Mouse (Mus musculus) MEL (cell line): ENCODE data around the gene Rnf157.

Experiments used
- CTCF ChIP-seq, 3 experiments: IDR thresholded peaks in 2 of 3; conservative IDR thresholded peaks in 1 of 3; 2 replicates each; pipeline ENCODE4 v1.5.1; 2011 to 2012; ENCODE audit warnings: low read length in 3 of 3, low read depth in 2 of 3, mild to moderate bottlenecking in 2 of 3, improper control_type of control experiment in 1 of 3, inconsistent platforms in 1 of 3, mixed read lengths in 1 of 3, moderate library complexity in 1 of 3; ENCODE audit not compliant: control insufficient read depth in 1 of 3, insufficient read depth in 1 of 3, poor library complexity in 1 of 3, severe bottlenecking in 1 of 3
- E2F4 ChIP-seq: IDR thresholded peaks from 2 replicates; pipeline ENCODE4 v1.6.1; 2011; ENCODE audit warnings: low read depth, low read length, improper control_type of control experiment, borderline replicate concordance
- EP300 ChIP-seq, 2 experiments: IDR thresholded peaks; 2 replicates each; pipeline ENCODE4 v1.6.1; 2011; ENCODE audit warnings: improper control_type of control experiment in 2 of 2, low read length in 2 of 2, low read depth in 1 of 2, mild to moderate bottlenecking in 1 of 2
- MAX ChIP-seq: IDR thresholded peaks from 2 replicates; pipeline ENCODE4 v1.6.1; 2011; ENCODE audit warnings: low read length, improper control_type of control experiment
- MEF2A ChIP-seq: IDR thresholded peaks from 2 replicates; pipeline ENCODE4 v1.6.1; 2014; ENCODE audit warnings: low read depth, mild to moderate bottlenecking, inconsistent platforms, low read length, improper control_type of control experiment; ENCODE audit not compliant: poor library complexity, insufficient replicate concordance, severe bottlenecking; ENCODE audit errors: extremely low read depth
- MYC ChIP-seq: IDR thresholded peaks from 2 replicates; pipeline ENCODE4 v1.6.1; 2011; ENCODE audit warnings: low read depth, mild to moderate bottlenecking, low read length, improper control_type of control experiment, moderate library complexity
- POLR2A ChIP-seq, 2 experiments: IDR thresholded peaks; 2 replicates each; pipeline ENCODE4 v1.6.1; 2011 to 2012; ENCODE audit warnings: low read length in 2 of 2, mild to moderate bottlenecking in 2 of 2, control low read depth in 1 of 2, improper control_type of control experiment in 1 of 2, low read depth in 1 of 2, moderate library complexity in 1 of 2; ENCODE audit not compliant: control insufficient read depth in 1 of 2, insufficient read depth in 1 of 2, poor library complexity in 1 of 2
- POLR2AphosphoS5 ChIP-seq: IDR thresholded peaks from 2 replicates; pipeline ENCODE4 v1.6.1; 2012; ENCODE audit warnings: low read depth, borderline replicate concordance, mild to moderate bottlenecking, inconsistent platforms, low read length, moderate library complexity, mixed read lengths
- RAD21 ChIP-seq: IDR thresholded peaks from 2 replicates; pipeline ENCODE4 v1.6.1; 2011; ENCODE audit warnings: mild to moderate bottlenecking, low read depth, low read length, improper control_type of control experiment
- UBTF ChIP-seq: IDR thresholded peaks from 2 replicates; pipeline ENCODE4 v1.6.1; 2012; ENCODE audit warnings: low read depth, mild to moderate bottlenecking, inconsistent platforms, low read length, improper control_type of control experiment, moderate library complexity, borderline replicate concordance; ENCODE audit not compliant: insufficient read depth
- USF1 ChIP-seq: IDR thresholded peaks from 2 replicates; pipeline ENCODE4 v1.6.1; 2014; ENCODE audit warnings: low read depth, mild to moderate bottlenecking, inconsistent platforms, low read length, improper control_type of control experiment, moderate library complexity
- USF2 ChIP-seq, 2 experiments: IDR thresholded peaks; 2 replicates each; pipeline ENCODE4 v1.6.1; 2011 to 2012; ENCODE audit warnings: improper control_type of control experiment in 2 of 2, low read length in 2 of 2, borderline replicate concordance in 1 of 2, inconsistent platforms in 1 of 2, low read depth in 1 of 2, mild to moderate bottlenecking in 1 of 2; ENCODE audit not compliant: insufficient read depth in 1 of 2
- ZMIZ1 ChIP-seq: IDR thresholded peaks from 2 replicates; pipeline ENCODE4 v1.6.1; 2012; ENCODE audit warnings: low read depth, mild to moderate bottlenecking, inconsistent platforms, low read length, improper control_type of control experiment, moderate library complexity

GRCm38 (mm10) chr11:116307762-116308531, 104.9 kb downstream of the Rnf157 start:
- TF ChIP-seq USF2 (IDR thresholded peaks at IDR 0.05; ENCODE audit: borderline replicate concordance in 1 of 2, insufficient read depth in 1 of 2, low read depth in 1 of 2, low read length in 2 of 2): no peak
- TF ChIP-seq ZMIZ1: peak; percentile 99
- peak in 1 of 3 experiments; percentile 18; a peak in 1 of 6 replicates for TF ChIP-seq CTCF (IDR thresholded peaks at IDR 0.05 in 2 of 3, conservative IDR thresholded peaks at IDR 0.05 in 1 of 3; ENCODE audit: control insufficient read depth in 1 of 3, insufficient read depth in 1 of 3, low read depth in 2 of 3, low read length in 3 of 3, poor library complexity in 1 of 3, severe bottlenecking in 1 of 3)
- no peak for TF ChIP-seq E2F4
- TF ChIP-seq RAD21: no peak
- TF ChIP-seq POLR2AphosphoS5: peak; percentile 93; the same call in 1 of the 2 replicates
- TF ChIP-seq POLR2A (IDR thresholded peaks at IDR 0.05; ENCODE audit: control insufficient read depth in 1 of 2, insufficient read depth in 1 of 2, low read depth in 1 of 2, low read length in 2 of 2, poor library complexity in 1 of 2): peak; percentile 89 to 100
- peak; percentile 67; the same call in 1 of the 2 replicates for TF ChIP-seq UBTF
- peak; percentile 78; the same call in 1 of the 2 replicates for TF ChIP-seq MAX
- peak; percentile 53 to 76 for TF ChIP-seq EP300 (IDR thresholded peaks at IDR 0.05; ENCODE audit: low read depth in 1 of 2, low read length in 2 of 2)
- no peak for TF ChIP-seq MEF2A
- TF ChIP-seq USF1: no peak
- TF ChIP-seq MYC: peak; percentile 81; the same call in 1 of the 2 replicates
